Mouse (Mus musculus): ENCODE data around the gene Pbx1.

GRCm38 (mm10) chr1:168473255-168474069 lies 41.4 kb upstream of the Pbx1 start:
- no peak for TF ChIP-seq POLR2A (IDR thresholded peaks at IDR 0.05; ENCODE audit: control insufficient read depth, low read depth, low read length)
- TF ChIP-seq CTCF (IDR thresholded peaks at IDR 0.05; ENCODE audit: control insufficient read depth, insufficient read depth, insufficient replicate concordance, low read depth, low read length) = no peak
